Mouse (Mus musculus) CH12.LX (cell line): ENCODE data around the gene Abtb2.

Experiments used
- CTCF ChIP-seq, 2 experiments: IDR thresholded peaks in 1 of 2; conservative IDR thresholded peaks in 1 of 2; 2 replicates each; pipeline ENCODE4 v1.5.1; 2011 to 2012; ENCODE audit warnings: low read depth in 2 of 2, low read length in 2 of 2, improper control_type of control experiment in 1 of 2, inconsistent platforms in 1 of 2, mild to moderate bottlenecking in 1 of 2, moderate library complexity in 1 of 2
- ELF1 ChIP-seq: IDR thresholded peaks from 2 replicates; pipeline ENCODE4 v1.6.1; 2014; ENCODE audit warnings: low read depth, mild to moderate bottlenecking, inconsistent platforms, low read length, improper control_type of control experiment
- EP300 ChIP-seq: IDR thresholded peaks from 2 replicates; pipeline ENCODE4 v1.6.1; 2011; ENCODE audit warnings: low read length, improper control_type of control experiment
- GABPA ChIP-seq: IDR thresholded peaks from 2 replicates; pipeline ENCODE4 v1.6.1; 2012; ENCODE audit warnings: low read depth, low read length, improper control_type of control experiment, inconsistent platforms; ENCODE audit not compliant: insufficient replicate concordance
- JUND ChIP-seq: conservative IDR thresholded peaks from 2 replicates; pipeline ENCODE4 v1.6.1; 2011; ENCODE audit warnings: low read depth, low read length, improper control_type of control experiment
- MAFK ChIP-seq: IDR thresholded peaks from 2 replicates; pipeline ENCODE4 v1.6.1; 2011; ENCODE audit warnings: low read length, improper control_type of control experiment; ENCODE audit not compliant: insufficient replicate concordance
- MAX ChIP-seq: IDR thresholded peaks from 2 replicates; pipeline ENCODE4 v1.6.1; 2011; ENCODE audit warnings: low read length, improper control_type of control experiment
- MAZ ChIP-seq: IDR thresholded peaks from 2 replicates; pipeline ENCODE4 v1.6.1; 2012; ENCODE audit warnings: low read depth, mild to moderate bottlenecking, inconsistent platforms, low read length, improper control_type of control experiment, moderate library complexity
- NRF1 ChIP-seq: IDR thresholded peaks from 2 replicates; pipeline ENCODE4 v1.6.1; 2014; ENCODE audit warnings: low read depth, mild to moderate bottlenecking, inconsistent platforms, low read length, improper control_type of control experiment, moderate library complexity
- POLR2A ChIP-seq: IDR thresholded peaks from 2 replicates; pipeline ENCODE4 v1.6.1; 2011; ENCODE audit warnings: low read depth, mild to moderate bottlenecking, improper control_type of control experiment, low read length
- SMC3 ChIP-seq: IDR thresholded peaks from 2 replicates; pipeline ENCODE4 v1.6.1; 2011; ENCODE audit warnings: low read depth, low read length, improper control_type of control experiment
- USF2 ChIP-seq: conservative IDR thresholded peaks from 2 replicates; pipeline ENCODE4 v1.6.1; 2011; ENCODE audit warnings: low read depth, low read length, improper control_type of control experiment

DNA sequence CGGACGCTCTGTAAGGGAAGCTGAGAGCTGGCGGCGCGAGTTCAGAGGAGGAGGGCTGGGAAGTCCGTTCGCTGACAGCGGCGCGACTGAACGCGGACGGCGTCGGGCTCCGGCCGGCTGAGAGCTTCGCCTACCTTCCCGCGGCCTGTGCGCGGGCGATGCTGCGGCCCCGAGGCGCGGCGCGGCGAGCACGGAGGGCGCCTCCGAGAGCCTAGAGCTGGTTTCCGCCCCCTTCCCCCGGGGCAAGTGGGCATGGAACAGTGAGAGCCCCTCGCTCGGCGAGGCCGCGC lies 258 bp downstream of the Abtb2 start:
- no peak for TF ChIP-seq CTCF (conservative IDR thresholded peaks at IDR 0.05 in 1 of 2, IDR thresholded peaks at IDR 0.05 in 1 of 2; ENCODE audit: low read depth in 2 of 2, low read length in 2 of 2)
- TF ChIP-seq GABPA = no peak
- no peak for TF ChIP-seq MAFK
- TF ChIP-seq POLR2A = no peak
- TF ChIP-seq JUND = no peak
- TF ChIP-seq NRF1 = no peak
- TF ChIP-seq MAX = peak; percentile 7; the same call in 1 of the 2 replicates
- TF ChIP-seq MAZ = no peak
- TF ChIP-seq EP300 = no peak
- TF ChIP-seq USF2 = no peak
- no peak for TF ChIP-seq SMC3
- TF ChIP-seq ELF1 = no peak
